ENCODE assay signal across 13 mouse cellular contexts in genomic region chr11:101011641-101012040, GRCm38 (mm10). TPM values are rescaled to one million over a fixed set of nuclear protein-coding genes. Genes with fewer than 3 reads are reported as not detected.
DNase-seq lines count a peak whose midpoint lies in the region; ATAC-seq and TF ChIP-seq lines count a peak whose summit lies in the region.
"Had no signal": no experiment of that assay in that cellular context is flagged by ENCODE, and none has a peak within 500 bp of the region (broad histone marks: within the 10 kb centered on the region; RNA-seq: fewer than 3 reads in every experiment).

No protein-coding gene starts in this region.

- peaks cover 43% of the 10 kb centered on the region for H3K79me2 ChIP-seq in CH12.LX (replicated peaks; ENCODE audit: control insufficient read depth, extremely low read depth, insufficient read depth, poor library complexity, severe bottlenecking)

- no peaks in the 10 kb centered on the region for H3K9me3 ChIP-seq in heart, embryonic 14.5 days (ENCODE audit: control insufficient read depth, low read length)
- no peaks in the 10 kb centered on the region for H3K9me3 ChIP-seq in heart, embryonic 10.5 days
- H3K9me3 ChIP-seq in CH12.LX (replicated peaks; ENCODE audit: low read length), result no peaks in the 10 kb centered on the region
- H3K9me3 ChIP-seq in liver, embryonic 14.5 days (ENCODE audit: control insufficient read depth, low read length), result no peaks in the 10 kb centered on the region

- in situ Hi-C loops in CH12.LX (cut with MboI; ENCODE audit: low pct_ligation_motif_present, low pct_unique_long_range_greater_than_20kb, low sequenced_read_pairs), result no loop called here

- WGBS in heart, embryonic 14.5 days, result 73% methylated on average over 6 of the region's 6 CpGs
- WGBS in heart, embryonic 10.5 days, result 79% methylated on average over 6 of the region's 6 CpGs
- WGBS in liver, embryonic 14.5 days (ENCODE audit: insufficient replicate concordance), result 73% methylated on average over 6 of the region's 6 CpGs

- no peak overlapping the region for H3K4me3 ChIP-seq in heart, embryonic 14.5 days (ENCODE audit: control insufficient read depth in 1 of 2, insufficient read depth in 1 of 2, low read depth in 1 of 2, low read length in 2 of 2)
- H3K4me3 ChIP-seq in heart, embryonic 10.5 days, result no peak overlapping the region
- H3K4me3 ChIP-seq in CH12.LX (replicated peaks in 1 of 3; ENCODE audit: low read depth in 2 of 3, low read length in 2 of 3, poor library complexity in 1 of 3), result no peak overlapping the region
- peak overlapping the region; percentile 91 to 99 for H3K4me3 ChIP-seq in liver, embryonic 14.5 days (ENCODE audit: insufficient read depth in 1 of 2, low read depth in 2 of 2, low read length in 2 of 2)

- H3K9ac ChIP-seq in heart, embryonic 14.5 days (ENCODE audit: low read length), result no peak overlapping the region
- H3K9ac ChIP-seq in CH12.LX (ENCODE audit: insufficient read depth, low read depth), result peak overlapping the region; percentile 94; the same call in 1 of the 2 replicates
- H3K9ac ChIP-seq in liver, embryonic 14.5 days (replicated peaks), result peak overlapping the region; percentile 100

- no peak for TF ChIP-seq RAD21 in CH12.LX (IDR thresholded peaks at IDR 0.05; ENCODE audit: low read depth, low read length)

- ATAC-seq in heart, embryonic 14.5 days (ENCODE audit: insufficient number of reproducible peaks, insufficient read depth, low FRiP score, low read depth), result no peak
- no peak for ATAC-seq in liver, embryonic 14.5 days (ENCODE audit: insufficient read depth)
- no peak for ATAC-seq in frontal cortex, adult (ENCODE audit: low TSS enrichment)
- ATAC-seq: activated CD4-positive, CD25-positive, alpha-beta regulatory T cell, adult 4 months had no signal

- TF ChIP-seq POLR2A in CH12.LX (IDR thresholded peaks at IDR 0.05; ENCODE audit: low read depth, low read length), result no peak

- no peaks in the 10 kb centered on the region for H3K27me3 ChIP-seq in heart, embryonic 14.5 days (ENCODE audit: control insufficient read depth, insufficient read depth, low read length)
- H3K27me3 ChIP-seq in heart, embryonic 10.5 days (ENCODE audit: insufficient read depth, poor library complexity, severe bottlenecking), result no peaks in the 10 kb centered on the region
- peaks cover 3% of the 10 kb centered on the region for H3K27me3 ChIP-seq in CH12.LX (replicated peaks)
- H3K27me3 ChIP-seq in liver, embryonic 14.5 days (ENCODE audit: control insufficient read depth, insufficient read depth, low read length), result no peaks in the 10 kb centered on the region; the same call in 1 of the 2 replicates

- TF ChIP-seq CTCF in CH12.LX (conservative IDR thresholded peaks at IDR 0.05 in 1 of 2, IDR thresholded peaks at IDR 0.05 in 1 of 2; ENCODE audit: low read depth in 2 of 2, low read length in 2 of 2), result no peak
- no peak for TF ChIP-seq CTCF in liver, embryonic 14.5 days (IDR thresholded peaks at IDR 0.05; ENCODE audit: low read depth)

- H3K4me1 ChIP-seq in heart, embryonic 14.5 days (ENCODE audit: control insufficient read depth in 2 of 2, insufficient read depth in 2 of 2, low read length in 2 of 2), result peaks cover 6 to 15% of the 10 kb centered on the region in 2 experiments
- H3K4me1 ChIP-seq in heart, embryonic 10.5 days, result peaks cover 18% of the 10 kb centered on the region
- peaks cover 15 to 56% of the 10 kb centered on the region in 2 experiments for H3K4me1 ChIP-seq in CH12.LX (ENCODE audit: control insufficient read depth in 1 of 2, insufficient read depth in 2 of 2)
- peaks cover 19 to 22% of the 10 kb centered on the region in 2 experiments for H3K4me1 ChIP-seq in liver, embryonic 14.5 days (replicated peaks; ENCODE audit: control insufficient read depth in 2 of 2, insufficient read depth in 2 of 2, low read length in 1 of 2)

- dilution Hi-C loops in CH12.LX (cut with MboI; ENCODE audit: extremely low pct_ligation_motif_present, extremely low pct_unique_long_range_greater_than_20kb, low sequenced_read_pairs), result no loop called here

- no peak overlapping the region for H3K27ac ChIP-seq in heart, embryonic 14.5 days (replicated peaks in 1 of 2; ENCODE audit: control insufficient read depth in 1 of 2, insufficient read depth in 1 of 2, low read depth in 2 of 2, low read length in 2 of 2)
- H3K27ac ChIP-seq in heart, embryonic 10.5 days, result no peak overlapping the region
- H3K27ac ChIP-seq in CH12.LX (ENCODE audit: insufficient read depth, low read depth), result no peak overlapping the region
- 0 out of 2 replicates have a peak overlapping the region, but pooled peaks have one; percentile 100 for H3K27ac ChIP-seq in liver, embryonic 14.5 days

- no peak for TF ChIP-seq EP300 in CH12.LX (IDR thresholded peaks at IDR 0.05; ENCODE audit: low read length)
- no peak for TF ChIP-seq EP300 in liver, embryonic 14.5 days (IDR thresholded peaks at IDR 0.05; ENCODE audit: low read depth)

- no peak for DNase-seq in heart, embryonic 10.5 days (ENCODE audit: low spot score)
- no peak for DNase-seq in CH12.LX (ENCODE audit: extremely low read depth)
- DNase-seq in brain, adult 2 months (ENCODE audit: low read depth, low spot score), result peak; percentile 71
- no peak for DNase-seq in liver, embryonic 14.5 days (ENCODE audit: low read depth in 3 of 3, low spot score in 3 of 3)
- DNase-seq in spleen, postnatal 14 days (ENCODE audit: low spot score in 2 of 2), result no peak
- DNase-seq in adrenal gland, postnatal 25 days, result no peak
- DNase-seq: cerebellum, adult 11 months; heart, adult 18-20 months; kidney, postnatal 10 days; lung, postnatal 4 days had no signal

- 0 out of 2 replicates have a peak overlapping the region, but pooled peaks have one; percentile 81 for H3K4me2 ChIP-seq in heart, embryonic 14.5 days (ENCODE audit: low read length)
- H3K4me2 ChIP-seq in CH12.LX (ENCODE audit: insufficient read depth, low read depth, poor library complexity, severe bottlenecking), result peak overlapping the region; percentile 77
- peak overlapping the region; percentile 83 for H3K4me2 ChIP-seq in liver, embryonic 14.5 days (ENCODE audit: low read depth)

- peaks cover 40% of the 10 kb centered on the region for H3K36me3 ChIP-seq in heart, embryonic 14.5 days (ENCODE audit: control insufficient read depth, insufficient read depth, low read length)
- peaks cover 40% of the 10 kb centered on the region for H3K36me3 ChIP-seq in heart, embryonic 10.5 days
- peaks cover 16 to 37% of the 10 kb centered on the region in 2 experiments for H3K36me3 ChIP-seq in CH12.LX (replicated peaks in 1 of 2; ENCODE audit: control insufficient read depth in 1 of 2, insufficient read depth in 1 of 2, low read length in 1 of 2)
- H3K36me3 ChIP-seq in liver, embryonic 14.5 days (replicated peaks; ENCODE audit: control insufficient read depth, insufficient read depth, low read depth), result peaks cover 45% of the 10 kb centered on the region

TF ChIP-seq in CH12.LX, 34 proteins besides CTCF, POLR2A, EP300 and RAD21:
- peak; percentile 56; the same call in 1 of the 2 replicates for TF ChIP-seq ZNF384 (IDR thresholded peaks at IDR 0.05; ENCODE audit: low read depth, low read length)
- no peak for TF ChIP-seq MAFK (IDR thresholded peaks at IDR 0.05; ENCODE audit: insufficient replicate concordance, low read length)

RNA-seq across cellular contexts. Expression of gene Atp6v0a1, which starts 2.4 kb away (rescaled TPM):
- 54.8 and 57.2 TPM in 2 replicates for polyA plus RNA-seq in heart, embryonic 14.5 days (2014; fragmentation: Nextera tagmentation; extraction: Ambion mirVana)
- 54.4 and 66.3 TPM in 2 replicates for polyA plus RNA-seq in heart, embryonic 10.5 days (2016; fragmentation: Nextera tagmentation; extraction: Ambion mirVana)
- total RNA-seq in CH12.LX (2012; rRNA removed) (31.3 and 36.1 TPM in 2 replicates), CH12.LX (2014; rRNA removed) (14.1 and 15.1 TPM in 2 replicates)
- polyA plus RNA-seq in CH12.LX (2012; ENCODE audit: insufficient read length, low read depth), result 54.5 and 63.4 TPM in 2 replicates
- polyA plus RNA-seq in liver, embryonic 14.5 days (2012; rRNA removed), result 28.3 and 29.5 TPM in 2 replicates
- polyA plus RNA-seq in liver, embryonic 14.5 days (2014; fragmentation: Nextera tagmentation; extraction: Ambion mirVana), result 37.8 and 40.3 TPM in 2 replicates
- 106 and 144 TPM in 2 replicates for total RNA-seq in adrenal gland, postnatal 25 days (2021)

RNA-seq across cellular contexts. Expression of gene Cavin1, which starts 41.0 kb away (rescaled TPM):
- 200 and 204 TPM in 2 replicates for polyA plus RNA-seq in heart, embryonic 14.5 days (2014; fragmentation: Nextera tagmentation; extraction: Ambion mirVana)
- 139 and 252 TPM in 2 replicates for polyA plus RNA-seq in heart, embryonic 10.5 days (2016; fragmentation: Nextera tagmentation; extraction: Ambion mirVana)
- 0.08 and 0.21 TPM in 2 replicates for total RNA-seq in CH12.LX (2012; rRNA removed)
- total RNA-seq in CH12.LX (2014; rRNA removed), result 0.05 TPM in 2 replicates
- polyA plus RNA-seq in CH12.LX (2012; ENCODE audit: insufficient read length, low read depth), result 0.13 and 0.25 TPM in 2 replicates
- 5.0 and 7.0 TPM in 2 replicates for polyA plus RNA-seq in liver, embryonic 14.5 days (2012; rRNA removed)
- 8.1 and 8.7 TPM in 2 replicates for polyA plus RNA-seq in liver, embryonic 14.5 days (2014; fragmentation: Nextera tagmentation; extraction: Ambion mirVana)
- total RNA-seq in adrenal gland, postnatal 25 days (2021), result 224 and 271 TPM in 2 replicates

RNA-seq across cellular contexts. Expression of gene Naglu, which starts 58.2 kb away (rescaled TPM):
- 12.5 and 13.0 TPM in 2 replicates for polyA plus RNA-seq in heart, embryonic 14.5 days (2014; fragmentation: Nextera tagmentation; extraction: Ambion mirVana)
- polyA plus RNA-seq in heart, embryonic 10.5 days (2016; fragmentation: Nextera tagmentation; extraction: Ambion mirVana), result 13.9 and 15.8 TPM in 2 replicates
- total RNA-seq in CH12.LX (2012; rRNA removed) (23.2 and 33.3 TPM in 2 replicates), CH12.LX (2014; rRNA removed) (12.8 and 13.8 TPM in 2 replicates)
- polyA plus RNA-seq in CH12.LX (2012; ENCODE audit: insufficient read length, low read depth), result 8.3 and 11.2 TPM in 2 replicates
- 3.4 and 4.0 TPM in 2 replicates for polyA plus RNA-seq in liver, embryonic 14.5 days (2012; rRNA removed)
- 4.0 and 4.3 TPM in 2 replicates for polyA plus RNA-seq in liver, embryonic 14.5 days (2014; fragmentation: Nextera tagmentation; extraction: Ambion mirVana)
- 39.3 and 54.1 TPM in 2 replicates for total RNA-seq in adrenal gland, postnatal 25 days (2021)

Comparison
In these comparisons a context has a peak if more than half of its experiments do, and no peak if none do; other contexts are left out.
1. H3K4me3 ChIP-seq: peak in liver, embryonic 14.5 days (2 of 2); none in heart, embryonic 14.5 days (0 of 2), heart, embryonic 10.5 days (single experiment) and CH12.LX (0 of 3).
2. RNA of gene Cavin1, which starts 41.0 kb away (polyA plus RNA-seq): 200 to 204 TPM in heart, embryonic 14.5 days and 139 to 252 TPM in heart, embryonic 10.5 days; 5.0 to 8.7 TPM in liver, embryonic 14.5 days and 0.13 to 0.25 TPM in CH12.LX; every median in the first group is over 10 times any median in the second.
3. Peak in every context shown above with its lines, with median percentiles within 50 percentile points of each other: H3K4me2 ChIP-seq.